Mouse (Mus musculus): ENCODE data around the gene Nr1h4. TPM values are rescaled to one million over a fixed set of nuclear protein-coding genes. Genes with fewer than 3 reads are reported as not detected.

Gene Nr1h4
- polyA plus RNA-seq, 1 experiment from 2014 or later, result 17.8 TPM

DNA sequence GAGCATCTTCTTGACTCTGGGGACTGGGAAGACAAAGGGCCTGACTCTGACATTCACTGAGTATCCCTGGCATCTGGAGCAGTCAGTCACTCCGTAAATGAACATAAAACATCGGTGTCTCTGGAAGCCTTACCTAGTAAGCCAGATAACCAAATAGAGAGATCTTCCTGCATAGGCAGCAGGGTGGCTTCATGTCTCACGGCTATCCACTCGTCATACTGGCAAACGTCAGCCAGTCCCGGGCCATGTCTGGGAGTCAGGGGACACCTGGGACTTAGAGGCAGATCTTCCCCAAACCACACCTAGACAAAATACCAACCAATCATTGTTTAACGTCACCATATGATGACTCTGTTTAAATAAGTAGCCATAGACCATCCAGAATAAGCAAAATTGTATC, 102.6 kb downstream of the Nr1h4 start:
- H3K4me2 ChIP-seq (ENCODE audit: low read length), result no peak overlapping the region
- H3K9ac ChIP-seq (ENCODE audit: low read length), result no peak overlapping the region
- WGBS, result 85% methylated on average over 7 of the region's 7 CpGs
- H3K27ac ChIP-seq (ENCODE audit: low read depth), result no peak overlapping the region
- ATAC-seq (replicated peaks; ENCODE audit: low FRiP score, low TSS enrichment, low read depth) (no peak), DNase-seq (ENCODE audit: low spot score) (no peak)
- H3K36me3 ChIP-seq (ENCODE audit: control insufficient read depth, insufficient read depth, low read length), result peaks cover 55% of the 10 kb centered on the region
- no peaks in the 10 kb centered on the region for H3K4me1 ChIP-seq (replicated peaks; ENCODE audit: control insufficient read depth, insufficient read depth, low read length)
- no peaks in the 10 kb centered on the region for H3K27me3 ChIP-seq (replicated peaks; ENCODE audit: control insufficient read depth, insufficient read depth, low read length)
- H3K9me3 ChIP-seq (ENCODE audit: control insufficient read depth, low read length), result no peaks in the 10 kb centered on the region
- H3K4me3 ChIP-seq (ENCODE audit: low read depth, low read length), result no peak overlapping the region

DNA sequence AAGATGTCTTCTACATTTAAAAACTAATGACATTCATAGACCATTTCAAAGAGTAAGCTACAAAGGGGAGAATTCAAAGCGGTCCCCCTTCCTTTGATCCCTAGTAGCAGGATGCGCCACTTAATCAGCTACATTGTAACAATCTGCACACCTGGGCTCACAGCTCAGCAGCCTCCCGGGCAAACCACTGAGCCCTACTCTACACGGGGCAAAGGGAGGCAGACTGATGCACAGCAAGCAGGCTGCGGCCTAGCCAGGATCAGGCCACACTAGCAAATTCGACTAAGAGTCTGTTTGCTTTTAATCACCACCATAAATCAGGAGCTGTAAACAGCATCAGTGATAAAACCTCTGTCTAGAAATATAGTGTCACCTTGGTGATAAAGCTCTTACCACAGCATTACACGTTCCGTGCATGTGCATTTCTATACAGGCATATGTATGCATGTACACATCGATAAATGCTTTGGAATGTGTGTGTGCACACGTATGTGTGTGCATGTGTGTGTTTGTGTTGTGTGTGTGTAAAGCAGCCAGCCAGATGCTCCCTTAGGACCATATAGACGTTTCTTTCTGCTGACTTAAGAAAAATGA, 108.5 kb downstream of the Nr1h4 start:
- Histone ChIP-seq H3K27ac (ENCODE audit: low read depth) (no peak overlapping the region), H3K4me3 (ENCODE audit: low read depth, low read length) (no peak overlapping the region), H3K27me3 (replicated peaks; ENCODE audit: control insufficient read depth, insufficient read depth, low read length) (no peaks in the 10 kb centered on the region), H3K9ac (ENCODE audit: low read length) (no peak overlapping the region), H3K4me1 (replicated peaks; ENCODE audit: control insufficient read depth, insufficient read depth, low read length) (no peaks in the 10 kb centered on the region), H3K9me3 (ENCODE audit: control insufficient read depth, low read length) (no peaks in the 10 kb centered on the region), H3K36me3 (ENCODE audit: control insufficient read depth, insufficient read depth, low read length) (peaks cover 66% of the 10 kb centered on the region), H3K4me2 (ENCODE audit: low read length) (no peak overlapping the region)
- no peak for ATAC-seq (replicated peaks; ENCODE audit: low FRiP score, low TSS enrichment, low read depth)
- no peak for DNase-seq (ENCODE audit: low spot score)
- WGBS, result 74% methylated on average over 11 of the region's 11 CpGs

DNA sequence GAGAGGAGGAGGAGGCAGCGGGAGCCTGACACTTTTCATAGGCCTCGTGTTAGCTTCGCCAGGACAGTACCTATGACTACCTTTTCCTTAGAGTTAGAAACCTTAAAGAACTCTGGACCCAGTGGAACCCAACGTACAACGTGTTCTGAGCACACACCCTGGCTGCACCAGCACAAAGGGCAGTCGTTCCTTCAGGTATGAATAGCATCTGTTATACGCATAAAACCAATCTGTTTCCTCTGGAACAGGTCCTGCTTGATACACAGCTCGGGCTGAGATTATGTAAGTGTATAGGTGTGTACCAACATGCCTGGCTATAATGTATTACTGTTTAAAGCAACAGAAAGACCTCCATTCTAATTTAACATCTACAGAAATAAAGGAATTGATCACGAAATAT, 109.2 kb downstream of the Nr1h4 start:
- Histone ChIP-seq H3K36me3 (ENCODE audit: control insufficient read depth, insufficient read depth, low read length) (peaks cover 60% of the 10 kb centered on the region), H3K4me3 (ENCODE audit: low read depth, low read length) (no peak overlapping the region), H3K4me2 (ENCODE audit: low read length) (no peak overlapping the region), H3K27ac (ENCODE audit: low read depth) (no peak overlapping the region), H3K27me3 (replicated peaks; ENCODE audit: control insufficient read depth, insufficient read depth, low read length) (no peaks in the 10 kb centered on the region), H3K4me1 (replicated peaks; ENCODE audit: control insufficient read depth, insufficient read depth, low read length) (no peaks in the 10 kb centered on the region), H3K9me3 (ENCODE audit: control insufficient read depth, low read length) (no peaks in the 10 kb centered on the region), H3K9ac (ENCODE audit: low read length) (no peak overlapping the region)
- DNase-seq (ENCODE audit: low spot score), result no peak
- ATAC-seq (replicated peaks; ENCODE audit: low FRiP score, low TSS enrichment, low read depth), result no peak
- WGBS, result 91% methylated on average over 9 of the region's 9 CpGs

DNA sequence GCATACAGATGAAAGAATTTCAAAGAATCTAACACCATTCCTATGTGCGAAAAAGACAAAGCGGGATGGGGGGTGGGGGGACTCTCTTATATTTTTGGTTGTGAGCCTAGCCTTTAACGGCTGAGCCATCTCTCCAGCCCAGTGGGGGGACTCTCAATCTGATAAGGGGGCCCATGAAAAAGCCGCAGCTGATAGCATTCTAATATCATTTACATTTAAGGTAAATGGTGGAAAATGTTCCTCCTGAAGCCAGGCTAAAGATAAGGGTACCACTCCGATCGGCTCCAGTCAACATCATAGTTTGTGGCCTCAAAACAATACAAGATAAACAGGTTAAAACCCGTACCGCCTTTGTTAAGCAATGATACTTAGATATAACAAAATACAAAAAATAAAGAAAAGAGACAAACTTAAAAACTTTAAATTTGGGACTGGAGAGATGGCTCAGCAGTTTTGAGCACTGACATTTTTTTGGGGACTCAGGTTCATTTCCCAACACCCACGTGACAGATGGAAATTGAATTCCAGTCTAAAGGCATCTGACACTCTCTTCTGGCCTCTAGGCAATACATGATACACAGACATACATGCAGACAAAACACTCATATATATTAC, 110.1 kb downstream of the Nr1h4 start:
- 94% methylated on average over 9 of the region's 9 CpGs for WGBS
- Histone ChIP-seq H3K27ac (ENCODE audit: low read depth) (no peak overlapping the region), H3K4me3 (ENCODE audit: low read depth, low read length) (no peak overlapping the region), H3K27me3 (replicated peaks; ENCODE audit: control insufficient read depth, insufficient read depth, low read length) (no peaks in the 10 kb centered on the region), H3K9me3 (ENCODE audit: control insufficient read depth, low read length) (no peaks in the 10 kb centered on the region), H3K36me3 (ENCODE audit: control insufficient read depth, insufficient read depth, low read length) (peaks cover 61% of the 10 kb centered on the region), H3K4me1 (replicated peaks; ENCODE audit: control insufficient read depth, insufficient read depth, low read length) (no peaks in the 10 kb centered on the region), H3K9ac (ENCODE audit: low read length) (no peak overlapping the region), H3K4me2 (ENCODE audit: low read length) (no peak overlapping the region)
- ATAC-seq (replicated peaks; ENCODE audit: low FRiP score, low TSS enrichment, low read depth), result no peak
- no peak for DNase-seq (ENCODE audit: low spot score)

DNA sequence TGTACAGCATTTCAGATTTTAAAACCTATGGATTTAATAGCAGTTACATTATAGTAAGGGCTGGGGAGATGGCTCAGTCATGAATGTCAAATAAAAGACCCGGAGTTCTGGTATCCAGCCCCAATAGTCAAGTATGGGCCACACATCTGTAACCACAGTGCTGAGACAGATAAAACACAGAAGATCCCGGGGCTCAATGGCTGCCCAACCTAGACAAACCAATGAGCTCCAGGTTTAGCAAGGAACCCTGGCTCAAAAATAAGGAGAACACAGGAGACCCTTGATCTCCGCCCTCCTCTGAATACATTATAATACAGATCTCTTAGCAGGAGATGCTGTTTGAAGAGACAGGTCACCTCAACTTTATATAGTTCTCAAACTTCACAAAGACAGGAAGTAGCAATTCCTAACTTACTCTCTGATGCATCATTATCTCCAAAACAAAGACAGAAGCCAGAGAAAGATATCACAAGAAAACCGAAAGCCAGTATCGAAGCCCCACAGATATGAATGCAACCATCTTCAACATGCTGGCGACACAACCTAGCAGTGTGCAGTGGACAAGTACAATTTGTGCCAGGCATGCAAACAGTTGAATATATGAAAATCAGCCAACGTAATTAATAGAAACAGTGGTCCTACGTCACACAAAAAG, 110.8 kb downstream of the Nr1h4 start:
- 94% methylated on average over 8 of the region's 8 CpGs for WGBS
- H3K9me3 ChIP-seq (ENCODE audit: control insufficient read depth, low read length), result no peaks in the 10 kb centered on the region
- no peak overlapping the region for H3K27ac ChIP-seq (ENCODE audit: low read depth)
- ATAC-seq (replicated peaks; ENCODE audit: low FRiP score, low TSS enrichment, low read depth) (no peak), DNase-seq (ENCODE audit: low spot score) (no peak)
- H3K4me2 ChIP-seq (ENCODE audit: low read length), result no peak overlapping the region
- no peak overlapping the region for H3K4me3 ChIP-seq (ENCODE audit: low read depth, low read length)
- H3K27me3 ChIP-seq (replicated peaks; ENCODE audit: control insufficient read depth, insufficient read depth, low read length), result no peaks in the 10 kb centered on the region
- H3K9ac ChIP-seq (ENCODE audit: low read length), result no peak overlapping the region
- peaks cover 62% of the 10 kb centered on the region for H3K36me3 ChIP-seq (ENCODE audit: control insufficient read depth, insufficient read depth, low read length)
- no peaks in the 10 kb centered on the region for H3K4me1 ChIP-seq (replicated peaks; ENCODE audit: control insufficient read depth, insufficient read depth, low read length)

DNA sequence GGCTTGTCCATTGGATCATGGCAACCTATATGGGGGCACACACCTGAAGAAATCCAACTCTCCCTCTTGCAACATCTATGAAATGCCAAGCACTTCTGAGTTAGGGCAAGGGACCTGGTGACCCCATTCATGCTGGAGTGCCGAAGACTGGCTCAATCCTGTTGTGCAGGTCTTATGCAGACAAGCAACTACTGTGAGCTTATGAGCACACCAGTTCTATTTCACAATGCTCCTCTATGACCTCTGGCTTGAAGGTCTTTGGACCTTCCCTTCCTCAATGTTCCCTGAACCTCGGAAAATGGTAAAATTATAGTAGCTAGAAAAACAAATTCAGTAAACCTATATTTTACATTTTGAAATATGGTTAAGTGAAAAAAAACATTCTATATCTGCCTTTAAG, 115.4 kb downstream of the Nr1h4 start:
- Histone ChIP-seq H3K4me3 (ENCODE audit: low read depth, low read length) (no peak overlapping the region), H3K27me3 (replicated peaks; ENCODE audit: control insufficient read depth, insufficient read depth, low read length) (no peaks in the 10 kb centered on the region), H3K36me3 (ENCODE audit: control insufficient read depth, insufficient read depth, low read length) (peaks cover 70% of the 10 kb centered on the region), H3K4me2 (ENCODE audit: low read length) (no peak overlapping the region), H3K9ac (ENCODE audit: low read length) (no peak overlapping the region), H3K4me1 (replicated peaks; ENCODE audit: control insufficient read depth, insufficient read depth, low read length) (no peaks in the 10 kb centered on the region), H3K9me3 (ENCODE audit: control insufficient read depth, low read length) (no peaks in the 10 kb centered on the region), H3K27ac (ENCODE audit: low read depth) (no peak overlapping the region)
- 93% methylated on average over 2 of the region's 2 CpGs for WGBS
- ATAC-seq (replicated peaks; ENCODE audit: low FRiP score, low TSS enrichment, low read depth), result no peak
- DNase-seq (ENCODE audit: low spot score), result no peak

DNA sequence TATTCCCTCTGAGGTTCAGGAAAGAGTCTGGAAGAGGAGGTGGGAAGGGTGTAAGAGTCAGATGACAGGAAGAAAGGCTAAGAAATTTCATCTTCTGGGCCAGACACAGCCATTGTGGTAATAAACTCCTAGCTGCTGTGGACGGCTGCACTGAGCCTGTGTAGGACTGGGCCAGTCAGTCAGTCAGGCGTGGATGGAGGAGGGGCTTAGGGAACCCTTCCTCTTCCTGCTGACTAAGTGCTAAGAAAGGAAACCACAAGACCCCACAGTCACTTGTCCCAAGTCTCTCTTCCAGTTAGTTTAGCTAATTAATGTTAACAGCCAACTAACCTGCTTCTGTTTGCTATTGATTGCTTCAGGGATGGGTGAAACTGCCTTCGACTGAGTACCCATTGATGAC, 117.9 kb downstream of the Nr1h4 start:
- H3K9me3 ChIP-seq (ENCODE audit: control insufficient read depth, low read length), result no peaks in the 10 kb centered on the region
- ATAC-seq (replicated peaks; ENCODE audit: low FRiP score, low TSS enrichment, low read depth) (no peak), DNase-seq (ENCODE audit: low spot score) (no peak)
- H3K36me3 ChIP-seq (ENCODE audit: control insufficient read depth, insufficient read depth, low read length), result peaks cover 73% of the 10 kb centered on the region
- H3K27ac ChIP-seq (ENCODE audit: low read depth), result no peak overlapping the region
- H3K4me3 ChIP-seq (ENCODE audit: low read depth, low read length), result no peak overlapping the region
- no peak overlapping the region for H3K9ac ChIP-seq (ENCODE audit: low read length)
- H3K4me2 ChIP-seq (ENCODE audit: low read length), result no peak overlapping the region
- no peaks in the 10 kb centered on the region for H3K4me1 ChIP-seq (replicated peaks; ENCODE audit: control insufficient read depth, insufficient read depth, low read length)
- WGBS, result 71% methylated on average over 3 of the region's 3 CpGs
- H3K27me3 ChIP-seq (replicated peaks; ENCODE audit: control insufficient read depth, insufficient read depth, low read length), result no peaks in the 10 kb centered on the region

DNA sequence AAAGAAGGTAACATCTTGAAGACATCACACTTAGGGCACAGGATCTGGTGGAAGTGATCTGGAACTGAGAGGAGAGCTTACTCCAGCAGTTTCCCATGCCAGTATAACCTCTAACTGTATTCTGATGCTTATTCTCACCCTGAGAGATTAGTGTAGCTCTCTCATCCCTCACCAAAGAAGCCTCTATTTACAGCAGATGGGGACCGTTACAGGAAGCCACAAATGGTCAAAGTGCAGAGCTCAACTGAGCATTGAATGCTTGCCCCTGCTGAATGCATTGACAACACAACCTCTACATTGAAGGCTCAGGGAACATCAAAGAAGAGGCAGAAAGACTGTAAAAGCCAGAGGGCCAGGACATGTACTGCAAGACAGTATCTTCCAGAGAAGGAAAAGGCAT, 125.8 kb downstream of the Nr1h4 start:
- ATAC-seq (replicated peaks; ENCODE audit: low FRiP score, low TSS enrichment, low read depth), result no peak
- WGBS, result 34% methylated on average over 1 of the region's 1 CpGs
- H3K36me3 ChIP-seq (ENCODE audit: control insufficient read depth, insufficient read depth, low read length), result peaks cover 19% of the 10 kb centered on the region

More for the DNA sequence above, 125.8 kb downstream of the Nr1h4 start:
- Histone ChIP-seq H3K9ac (ENCODE audit: low read length) (no peak overlapping the region), H3K4me3 (ENCODE audit: low read depth, low read length) (no peak overlapping the region), H3K27ac (ENCODE audit: low read depth) (no peak overlapping the region), H3K4me1 (replicated peaks; ENCODE audit: control insufficient read depth, insufficient read depth, low read length) (no peaks in the 10 kb centered on the region), H3K27me3 (replicated peaks; ENCODE audit: control insufficient read depth, insufficient read depth, low read length) (no peaks in the 10 kb centered on the region), H3K9me3 (ENCODE audit: control insufficient read depth, low read length) (no peaks in the 10 kb centered on the region), H3K4me2 (ENCODE audit: low read length) (no peak overlapping the region)
- DNase-seq (ENCODE audit: low spot score), result no peak
